Mouse (Mus musculus) brain, embryonic 14.5 days (tissue): ENCODE results near the gene Snd1.

ENCODE experiments used
- CTCF ChIP-seq: fragments of 200-500 bp; IDR thresholded peaks from 2 replicates; pipeline ENCODE4 v1.5.1; 2012; ENCODE audit warnings: inconsistent platforms, mild to moderate bottlenecking, moderate library complexity, borderline replicate concordance; ENCODE audit not compliant: insufficient read depth, insufficient read length; ENCODE audit errors: extremely low read depth
- POLR2A ChIP-seq: fragments of 200-500 bp; IDR thresholded peaks from 2 replicates; pipeline ENCODE4 v1.6.1; 2012; ENCODE audit warnings: mild to moderate bottlenecking, inconsistent platforms, borderline replicate concordance; ENCODE audit not compliant: poor library complexity, insufficient read depth, insufficient read length, severe bottlenecking; ENCODE audit errors: extremely low read depth

DNA sequence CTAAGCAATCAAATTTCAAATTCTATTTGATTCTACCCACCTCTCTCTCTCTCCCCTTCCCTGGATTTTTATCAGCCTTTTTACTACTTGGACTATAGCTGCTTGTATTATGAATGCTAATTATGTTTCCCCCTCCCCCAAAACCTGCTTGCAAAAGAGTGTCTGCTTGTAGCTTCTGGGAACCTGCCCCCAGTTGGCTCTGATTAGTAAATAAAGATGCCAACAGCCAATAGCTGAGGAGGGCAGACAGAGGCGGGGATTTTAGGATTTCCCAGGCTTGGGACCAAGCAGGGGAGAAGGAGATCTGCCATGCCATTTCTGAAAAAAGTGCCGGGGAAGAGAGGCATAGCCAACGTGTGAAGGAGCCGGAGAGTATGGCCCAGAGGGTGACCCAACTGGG is 495.8 kb downstream of the Snd1 start:
- TF ChIP-seq CTCF, result no peak
- TF ChIP-seq POLR2A, result no peak
